Mouse (Mus musculus) ES-E14 (cell line): Measurements from ENCODE around the gene Ednra.

Experiments
- CHD2 ChIP-seq: IDR thresholded peaks from 2 replicates; pipeline ENCODE4 v1.6.1; 2014; ENCODE audit warnings: mild to moderate bottlenecking, low read depth, low read length, inconsistent platforms
- HCFC1 ChIP-seq: IDR thresholded peaks from 2 replicates; pipeline ENCODE4 v1.6.1; 2012; ENCODE audit warnings: low read length, inconsistent platforms, borderline replicate concordance; ENCODE audit not compliant: insufficient read depth

DNA sequence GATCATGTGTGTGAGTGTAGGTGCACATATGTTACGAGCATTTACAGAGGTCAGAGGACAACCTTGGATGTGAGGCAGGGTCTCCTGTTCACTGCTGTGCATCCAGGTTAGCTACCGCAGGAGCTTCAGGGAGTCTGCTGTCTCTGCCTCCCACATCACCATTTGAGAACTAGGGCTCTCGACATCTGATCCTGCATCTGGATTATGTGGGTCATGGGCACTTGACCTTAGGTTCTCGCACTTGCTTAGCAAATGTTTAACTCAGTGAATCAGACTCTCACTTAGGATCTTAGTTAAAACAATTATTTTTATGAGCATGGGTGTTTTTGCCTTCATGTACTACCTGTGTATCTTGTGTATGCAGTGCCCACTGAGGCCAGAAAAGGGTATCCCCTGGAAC is 49.6 kb upstream of the Ednra start:
- TF ChIP-seq CHD2 = no peak
- no peak for TF ChIP-seq HCFC1
